Mouse (Mus musculus) liver, embryonic 13.5 days (tissue): Measurements from ENCODE around the gene Th. TPM values are rescaled to one million over a fixed set of nuclear protein-coding genes. Genes with fewer than 3 reads are reported as not detected.
A peak's percentile ranks its signal among the peaks of the same experiment; 100 is the strongest.

Source experiments
- ATAC-seq: fragments of 200-750 bp; cut with Nextera tagmentation; 2 replicates; pipeline ENCODE4 v1.8.0; 2017; ENCODE audit warnings: low read depth, mild to moderate bottlenecking, moderate number of reproducible peaks, moderate library complexity
- DNase-seq: peaks from one replicate; pipeline ENCODE4 v3.0.0; 2022
- H3K27ac ChIP-seq: fragments of 300-500 bp; sonication (generic); 2 replicates; pipeline ENCODE4 v1.5.1; 2015; ENCODE audit warnings: moderate library complexity, mild to moderate bottlenecking, inconsistent platforms
- H3K27me3 ChIP-seq: fragments of 300-500 bp; sonication (generic); 2 replicates; pipeline ENCODE4 v1.6.1; 2015; ENCODE audit warnings: mild to moderate bottlenecking, inconsistent platforms
- H3K36me3 ChIP-seq: fragments of 300-500 bp; sonication (generic); 2 replicates; pipeline ENCODE4 v1.6.1; 2015; ENCODE audit warnings: mild to moderate bottlenecking, inconsistent platforms
- H3K4me1 ChIP-seq: fragments of 300-500 bp; sonication (generic); replicated peaks from 2 replicates; pipeline ENCODE4 v1.6.1; 2015; ENCODE audit warnings: inconsistent platforms
- H3K4me2 ChIP-seq: fragments of 300-500 bp; sonication (generic); 2 replicates; pipeline ENCODE4 v1.6.1; 2015; ENCODE audit warnings: inconsistent platforms, mild to moderate bottlenecking, moderate library complexity
- H3K4me3 ChIP-seq: fragments of 300-500 bp; sonication (generic); replicated peaks from 2 replicates; pipeline ENCODE4 v1.5.1; 2015; ENCODE audit warnings: mild to moderate bottlenecking, inconsistent platforms
- H3K9ac ChIP-seq: fragments of 300-500 bp; sonication (generic); 2 replicates; pipeline ENCODE4 v1.6.1; 2015; ENCODE audit warnings: mild to moderate bottlenecking, inconsistent platforms
- H3K9me3 ChIP-seq: fragments of 300-500 bp; sonication (generic); replicated peaks from 2 replicates; pipeline ENCODE4 v1.6.1; 2016; ENCODE audit warnings: inconsistent platforms
- WGBS: fragments of 180-500 bp; shearing (Covaris S2); methylation state at CpG from one replicate; pipeline ENCODE4 v1.1.7; 2015; ENCODE audit not compliant: insufficient replicate concordance; 5-methylcytosine and 5-hydroxymethylcytosine counted together
- polyA plus RNA-seq: library from polyadenylated mRNA; unstranded; fragments of >200 nt; fragmentation: Nextera tagmentation; extraction: Ambion mirVana; gene quantifications from 2 replicates; pipeline ENCODE4 v1.2.1, GENCODE M21; 2015

Gene Th
- polyA plus RNA-seq, 1 experiment from 2014 or later, result not detected

GRCm38 (mm10) chr7:142929516-142929915 lies 1.4 kb downstream of the Th start:
- Histone ChIP-seq H3K4me1 (no peaks in the 10 kb centered on the region), H3K27ac (no peak overlapping the region), H3K9ac (no peak overlapping the region), H3K4me3 (no peak overlapping the region), H3K9me3 (no peaks in the 10 kb centered on the region), H3K36me3 (no peaks in the 10 kb centered on the region), H3K27me3 (0 out of 2 replicates have a peak, but pooled peaks cover 4% of the 10 kb centered on the region), H3K4me2 (no peak overlapping the region)
- no peak for ATAC-seq
- WGBS, result 65% methylated on average over 2 of the region's 2 CpGs
- no peak for DNase-seq

DNA sequence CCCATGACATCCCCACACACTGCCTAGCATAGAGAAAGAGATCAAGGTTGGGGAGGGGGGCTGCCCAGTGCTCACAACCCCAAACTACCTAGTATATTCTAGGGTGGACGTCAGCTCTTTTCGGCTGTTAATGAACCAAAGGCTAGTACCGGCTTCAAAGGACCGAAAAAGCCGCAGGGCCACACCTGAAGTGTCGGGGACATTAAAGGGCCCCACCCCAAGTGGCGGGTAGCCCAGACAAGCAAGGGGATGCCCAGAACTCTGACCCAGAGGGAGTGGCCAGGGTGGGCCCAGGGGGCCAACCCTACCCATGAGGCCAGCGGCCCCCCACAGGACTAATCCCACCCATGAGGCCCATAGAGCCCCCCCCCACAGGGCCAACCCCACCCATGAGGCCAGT lies 3.6 kb downstream of the Th start:
- no peak overlapping the region for H3K4me2 ChIP-seq
- H3K4me3 ChIP-seq, result no peak overlapping the region
- no peaks in the 10 kb centered on the region for H3K9me3 ChIP-seq
- no peak overlapping the region for H3K27ac ChIP-seq
- H3K9ac ChIP-seq, result no peak overlapping the region
- H3K36me3 ChIP-seq, result no peaks in the 10 kb centered on the region
- no peaks in the 10 kb centered on the region for H3K4me1 ChIP-seq
- 63% methylated on average over 8 of the region's 8 CpGs for WGBS
- ATAC-seq, result no peak
- DNase-seq, result no peak
- 0 out of 2 replicates have a peak, but pooled peaks cover 4% of the 10 kb centered on the region for H3K27me3 ChIP-seq

GRCm38 (mm10) chr7:142918641-142919628 lies 12.0 kb downstream of the Th start:
- peak; percentile 65 for DNase-seq
- Histone ChIP-seq H3K27me3 (peaks cover 10% of the 10 kb centered on the region), H3K4me3 (no peak overlapping the region), H3K27ac (no peak overlapping the region), H3K9me3 (no peaks in the 10 kb centered on the region), H3K9ac (no peak overlapping the region), H3K4me1 (no peaks in the 10 kb centered on the region), H3K36me3 (no peaks in the 10 kb centered on the region), H3K4me2 (no peak overlapping the region)
- 24% methylated on average over 8 of the region's 8 CpGs for WGBS
- peak; percentile 52 for ATAC-seq

DNA sequence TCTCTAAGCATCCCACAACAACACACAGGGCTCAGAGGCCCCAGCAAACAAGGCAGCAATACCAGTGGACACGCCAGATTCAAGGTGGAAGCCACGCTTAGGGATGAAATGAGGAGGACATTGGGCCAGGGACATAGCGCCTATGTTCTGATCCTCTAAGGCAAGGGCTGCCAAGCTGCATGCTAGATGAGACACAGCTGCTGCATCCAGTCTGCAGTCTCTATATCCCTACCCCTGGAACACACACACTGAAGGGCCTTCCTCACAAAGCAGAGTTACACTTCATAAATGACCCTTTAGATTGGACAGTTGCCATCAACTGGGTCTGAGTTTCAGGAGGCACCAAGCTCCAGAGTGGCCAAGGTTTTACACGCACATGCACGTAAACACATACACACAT lies 13.3 kb downstream of the Th start:
- Histone ChIP-seq H3K9ac (no peak overlapping the region), H3K27ac (no peak overlapping the region), H3K9me3 (no peaks in the 10 kb centered on the region), H3K36me3 (no peaks in the 10 kb centered on the region), H3K4me2 (no peak overlapping the region), H3K4me1 (no peaks in the 10 kb centered on the region), H3K4me3 (no peak overlapping the region), H3K27me3 (peaks cover 10% of the 10 kb centered on the region)
- ATAC-seq, result no peak
- 67% methylated on average over 5 of the region's 5 CpGs for WGBS
- DNase-seq, result no peak

DNA sequence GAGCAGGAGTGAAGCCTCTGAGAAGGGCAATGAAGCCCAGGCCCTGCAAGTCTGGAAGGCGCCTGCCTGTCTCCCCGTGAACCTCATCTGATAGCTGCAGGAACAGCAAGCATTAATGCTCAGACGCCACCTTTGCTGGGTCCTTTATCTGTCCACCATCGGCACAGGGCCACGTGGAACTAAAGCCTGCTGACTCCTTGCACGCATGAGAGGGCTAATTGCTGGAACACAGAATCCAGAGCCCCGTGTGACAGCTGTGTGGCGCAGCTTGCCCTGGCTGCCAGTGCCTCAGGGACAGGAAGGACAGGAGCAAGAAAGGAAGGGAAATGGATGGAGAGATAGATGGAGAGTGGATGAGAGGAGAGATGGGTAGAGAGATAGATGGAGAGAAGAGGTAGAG lies 14.8 kb downstream of the Th start:
- Histone ChIP-seq H3K9ac (no peak overlapping the region), H3K4me2 (no peak overlapping the region), H3K4me3 (no peak overlapping the region), H3K27me3 (peaks cover 10% of the 10 kb centered on the region), H3K4me1 (no peaks in the 10 kb centered on the region), H3K9me3 (no peaks in the 10 kb centered on the region), H3K36me3 (no peaks in the 10 kb centered on the region), H3K27ac (no peak overlapping the region)
- no peak for DNase-seq
- WGBS, result 54% methylated on average over 8 of the region's 8 CpGs
- ATAC-seq, result no peak

DNA sequence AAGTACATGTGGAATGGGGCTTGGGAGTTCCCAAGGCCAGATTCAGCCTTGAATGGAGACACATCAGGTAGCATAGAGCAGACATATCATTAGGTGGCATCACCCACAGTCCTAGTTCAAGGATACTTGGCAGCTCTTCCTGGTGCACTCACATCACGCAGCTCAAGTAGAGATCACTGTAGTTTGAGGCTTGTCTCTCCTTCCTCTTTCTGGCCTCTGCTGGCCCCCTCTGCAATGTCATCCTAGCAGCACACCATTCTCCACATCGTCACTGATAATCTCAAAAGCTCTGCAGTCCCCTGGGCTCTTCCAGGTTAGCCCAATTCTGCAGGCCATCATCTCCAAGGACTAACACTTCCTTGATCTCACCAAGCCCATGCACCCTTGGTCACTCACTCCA lies 19.2 kb downstream of the Th start:
- WGBS, result 46% methylated on average over 2 of the region's 2 CpGs
- ATAC-seq, result no peak

DNA sequence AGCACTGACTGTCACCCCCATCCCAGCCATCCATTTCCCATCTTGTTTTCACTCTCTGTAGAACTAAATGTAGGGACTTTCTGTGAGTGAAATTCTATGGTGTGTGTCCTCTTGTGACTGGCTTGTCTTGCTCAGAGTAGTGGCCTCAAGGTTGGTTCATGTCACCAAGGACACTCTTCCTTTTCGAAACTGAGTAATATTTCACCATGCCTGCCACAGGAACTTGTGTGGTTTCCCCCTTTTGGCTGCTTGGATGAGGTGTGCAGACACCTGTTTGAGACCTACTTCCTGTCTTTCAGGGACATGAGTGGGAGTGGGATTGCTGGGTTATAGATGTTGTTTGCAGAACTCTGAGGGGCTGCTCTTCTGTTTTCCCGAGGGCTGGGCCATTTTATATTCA lies 20.8 kb downstream of the Th start:
- no peaks in the 10 kb centered on the region for H3K4me1 ChIP-seq
- no peaks in the 10 kb centered on the region for H3K36me3 ChIP-seq
- H3K4me3 ChIP-seq, result no peak overlapping the region
- ATAC-seq, result no peak
- no peak overlapping the region for H3K4me2 ChIP-seq
- no peak for DNase-seq
- WGBS, result 31% methylated on average over 2 of the region's 2 CpGs
- H3K27me3 ChIP-seq, result no peaks in the 10 kb centered on the region; the same call in 1 of the 2 replicates
- no peak overlapping the region for H3K9ac ChIP-seq
- H3K27ac ChIP-seq, result no peak overlapping the region
- H3K9me3 ChIP-seq, result no peaks in the 10 kb centered on the region

More for the DNA sequence above, 19.2 kb downstream of the Th start:
- no peak overlapping the region for H3K9ac ChIP-seq
- no peak overlapping the region for H3K4me2 ChIP-seq
- H3K27ac ChIP-seq, result no peak overlapping the region
- H3K9me3 ChIP-seq, result no peaks in the 10 kb centered on the region
- no peak for DNase-seq
- no peak overlapping the region for H3K4me3 ChIP-seq
- H3K4me1 ChIP-seq, result no peaks in the 10 kb centered on the region
- H3K36me3 ChIP-seq, result no peaks in the 10 kb centered on the region
- peaks cover 3% of the 10 kb centered on the region; the same call in 1 of the 2 replicates for H3K27me3 ChIP-seq

- WGBS, result 19% methylated on average over 2 of the region's 2 CpGs
- H3K4me1 ChIP-seq, result no peaks in the 10 kb centered on the region
- H3K4me3 ChIP-seq, result no peak overlapping the region
- no peak overlapping the region for H3K27ac ChIP-seq
- no peaks in the 10 kb centered on the region; the same call in 1 of the 2 replicates for H3K27me3 ChIP-seq
- no peak for DNase-seq
- H3K4me2 ChIP-seq, result no peak overlapping the region
- H3K9ac ChIP-seq, result no peak overlapping the region
- no peaks in the 10 kb centered on the region for H3K9me3 ChIP-seq
- ATAC-seq, result no peak
- no peaks in the 10 kb centered on the region for H3K36me3 ChIP-seq
Observed at GRCm38 (mm10) chr7:142909622-142910021, 21.3 kb downstream of the Th start.

GRCm38 (mm10) chr7:142905606-142906005 lies 25.3 kb downstream of the Th start:
- WGBS, result 50% methylated on average over 5 of the region's 5 CpGs
- DNase-seq, result no peak
- Histone ChIP-seq H3K27ac (no peak overlapping the region), H3K36me3 (no peaks in the 10 kb centered on the region), H3K4me2 (no peak overlapping the region), H3K27me3 (peaks cover 11% of the 10 kb centered on the region; the same call in 1 of the 2 replicates), H3K9ac (no peak overlapping the region), H3K4me3 (no peak overlapping the region), H3K4me1 (no peaks in the 10 kb centered on the region), H3K9me3 (no peaks in the 10 kb centered on the region)
- no peak for ATAC-seq

DNA sequence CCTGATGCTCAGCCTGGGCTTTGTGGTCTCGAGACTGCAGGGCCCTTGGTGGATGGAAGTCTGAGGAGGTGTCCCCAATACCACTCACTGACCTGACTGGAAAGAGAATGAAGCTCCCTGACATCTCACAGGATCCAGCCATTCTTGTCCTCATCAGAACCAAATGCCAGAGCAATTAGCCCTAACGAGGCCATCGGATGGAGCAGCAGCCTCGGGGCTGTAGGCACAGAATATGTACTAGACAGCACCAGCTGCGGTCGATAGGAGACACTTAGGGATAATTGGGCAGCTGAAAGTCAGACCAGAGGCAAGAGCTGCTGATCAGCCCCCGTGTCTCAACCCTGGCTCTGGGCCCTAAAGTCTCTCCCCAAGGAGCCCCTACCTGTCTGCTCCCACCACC lies 26.6 kb downstream of the Th start:
- H3K9ac ChIP-seq, result no peak overlapping the region
- H3K4me3 ChIP-seq, result no peak overlapping the region
- H3K4me1 ChIP-seq, result no peaks in the 10 kb centered on the region
- H3K27ac ChIP-seq, result no peak overlapping the region
- DNase-seq (no peak), ATAC-seq (no peak)
- H3K9me3 ChIP-seq, result no peaks in the 10 kb centered on the region
- no peaks in the 10 kb centered on the region for H3K36me3 ChIP-seq
- no peak overlapping the region for H3K4me2 ChIP-seq
- peaks cover 23% of the 10 kb centered on the region for H3K27me3 ChIP-seq
- WGBS, result 59% methylated on average over 7 of the region's 7 CpGs

DNA sequence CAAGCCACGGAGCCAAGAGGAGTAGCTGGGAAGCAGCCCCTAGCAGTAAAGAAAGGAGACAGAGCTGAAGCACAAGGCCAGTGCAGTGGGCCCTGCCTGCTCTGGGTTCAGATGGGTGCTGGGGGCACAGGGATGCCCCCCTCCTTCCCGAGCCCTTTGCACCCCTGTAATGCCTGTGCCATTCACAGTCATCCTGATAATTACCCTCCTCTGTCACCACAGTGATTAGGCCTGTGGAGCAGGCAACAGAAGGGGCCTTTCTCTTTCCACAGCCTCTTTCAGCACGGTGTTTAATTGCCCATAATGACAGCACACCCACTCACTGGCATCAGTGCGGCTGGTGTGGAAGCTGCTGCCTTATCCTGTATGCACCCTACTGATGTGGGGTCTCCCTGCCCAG lies 28.0 kb downstream of the Th start:
- no peak for ATAC-seq
- Histone ChIP-seq H3K36me3 (no peaks in the 10 kb centered on the region), H3K9me3 (no peaks in the 10 kb centered on the region), H3K27ac (no peak overlapping the region), H3K9ac (no peak overlapping the region), H3K4me3 (no peak overlapping the region), H3K4me1 (no peaks in the 10 kb centered on the region), H3K4me2 (no peak overlapping the region), H3K27me3 (peaks cover 37% of the 10 kb centered on the region)
- 41% methylated on average over 4 of the region's 4 CpGs for WGBS
- DNase-seq, result no peak

GRCm38 (mm10) chr7:142901774-142902173 lies 29.2 kb downstream of the Th start:
- Histone ChIP-seq H3K4me3 (no peak overlapping the region), H3K36me3 (no peaks in the 10 kb centered on the region), H3K9me3 (no peaks in the 10 kb centered on the region), H3K27ac (no peak overlapping the region), H3K4me1 (no peaks in the 10 kb centered on the region), H3K4me2 (no peak overlapping the region), H3K9ac (no peak overlapping the region), H3K27me3 (peaks cover 43% of the 10 kb centered on the region)
- ATAC-seq, result no peak
- DNase-seq, result no peak
- 50% methylated on average over 7 of the region's 7 CpGs for WGBS
